Mouse (Mus musculus): Measurements from ENCODE around the gene Mov10l1.

The Mov10l1 gene

GRCm38 (mm10) chr15:89074613-89075477 lies 92.1 kb downstream of the Mov10l1 start, which contains the start of gene Trabd:
Trabd (plus strand) TSS chr15:89075124.
- no peak for DNase-seq (ENCODE audit: low spot score in 2 of 2)

- DNase-seq (ENCODE audit: low spot score in 2 of 2), result peak; percentile 70 to 89
These were observed 92.9 kb downstream of the Mov10l1 start for GRCm38 (mm10) chr15:89075478-89076147.

GRCm38 (mm10) chr15:89076156-89076731 lies 93.5 kb downstream of the Mov10l1 start:
- DNase-seq (ENCODE audit: low spot score in 2 of 2), result peak in 1 of 2 experiments; percentile 61

- no peak for DNase-seq (ENCODE audit: low spot score in 2 of 2)
These were observed 95.6 kb downstream of the Mov10l1 start for GRCm38 (mm10) chr15:89078208-89078836.

GRCm38 (mm10) chr15:89083906-89084305 lies 101.2 kb downstream of the Mov10l1 start:
- no peak for DNase-seq (ENCODE audit: low spot score in 2 of 2)

- no peak for DNase-seq (ENCODE audit: low spot score in 2 of 2)
These were observed 102.1 kb downstream of the Mov10l1 start for GRCm38 (mm10) chr15:89084826-89085225.

- peak; percentile 78 to 86 for DNase-seq (ENCODE audit: low spot score in 2 of 2)
These were observed 106.0 kb downstream of the Mov10l1 start, which contains the start of gene Selenoo for GRCm38 (mm10) chr15:89088607-89089247. Selenoo (plus strand) TSS chr15:89089084.

- no peak for DNase-seq (ENCODE audit: low spot score in 2 of 2)
These were observed 106.7 kb downstream of the Mov10l1 start for GRCm38 (mm10) chr15:89089248-89090051.

GRCm38 (mm10) chr15:89090662-89091061 lies 108.0 kb downstream of the Mov10l1 start:
- DNase-seq (ENCODE audit: low spot score in 2 of 2), result no peak

- DNase-seq (ENCODE audit: low spot score in 2 of 2), result no peak
These were observed 109.5 kb downstream of the Mov10l1 start for GRCm38 (mm10) chr15:89092181-89092580.

GRCm38 (mm10) chr15:89097450-89097849 lies 114.7 kb downstream of the Mov10l1 start:
- no peak for DNase-seq (ENCODE audit: low spot score in 2 of 2)

- DNase-seq (ENCODE audit: low spot score in 2 of 2), result no peak
These were observed 115.9 kb downstream of the Mov10l1 start for GRCm38 (mm10) chr15:89098616-89099015.

- DNase-seq (ENCODE audit: low spot score in 2 of 2), result no peak
These were observed 118.1 kb downstream of the Mov10l1 start for GRCm38 (mm10) chr15:89100823-89101222.

- no peak for DNase-seq (ENCODE audit: low spot score in 2 of 2)
These were observed 119.9 kb downstream of the Mov10l1 start for GRCm38 (mm10) chr15:89102646-89103045.

GRCm38 (mm10) chr15:89103921-89104320 lies 121.2 kb downstream of the Mov10l1 start:
- DNase-seq (ENCODE audit: low spot score in 2 of 2), result no peak

GRCm38 (mm10) chr15:89104425-89104824 lies 121.7 kb downstream of the Mov10l1 start:
- DNase-seq (ENCODE audit: low spot score in 2 of 2), result no peak

All from cerebellum, postnatal 4 days (tissue).